Mouse (Mus musculus): ENCODE measurements around the gene Fam163b.

Fam163b gene

DNA sequence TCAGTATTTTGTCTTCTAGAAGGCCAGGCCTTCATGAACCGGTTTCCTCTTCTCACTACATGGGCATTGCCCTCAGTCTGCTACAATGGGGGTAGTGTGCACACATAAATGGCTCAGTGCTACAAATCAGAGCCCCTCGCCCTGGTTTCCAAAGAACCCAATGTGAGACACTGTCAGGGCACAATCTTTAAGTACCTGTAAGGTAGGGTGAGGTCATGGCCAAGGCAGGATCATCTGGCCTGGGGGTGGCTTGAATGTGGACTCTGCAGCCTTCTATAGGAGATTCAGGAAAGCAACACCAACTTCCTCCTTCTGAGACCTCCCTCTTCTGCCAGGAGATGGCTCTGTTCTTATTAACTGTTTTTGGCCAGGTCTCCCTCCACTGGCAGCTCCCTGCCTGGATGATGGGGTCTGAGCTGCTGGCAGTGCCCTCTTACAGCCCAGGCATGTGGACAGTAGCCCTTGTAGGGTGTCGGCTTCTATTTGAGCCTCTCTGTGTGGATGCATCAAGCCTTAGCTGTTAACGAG lies 55.7 kb downstream of the Fam163b start:
- no peak for DNase-seq (ENCODE audit: low spot score)

DNA sequence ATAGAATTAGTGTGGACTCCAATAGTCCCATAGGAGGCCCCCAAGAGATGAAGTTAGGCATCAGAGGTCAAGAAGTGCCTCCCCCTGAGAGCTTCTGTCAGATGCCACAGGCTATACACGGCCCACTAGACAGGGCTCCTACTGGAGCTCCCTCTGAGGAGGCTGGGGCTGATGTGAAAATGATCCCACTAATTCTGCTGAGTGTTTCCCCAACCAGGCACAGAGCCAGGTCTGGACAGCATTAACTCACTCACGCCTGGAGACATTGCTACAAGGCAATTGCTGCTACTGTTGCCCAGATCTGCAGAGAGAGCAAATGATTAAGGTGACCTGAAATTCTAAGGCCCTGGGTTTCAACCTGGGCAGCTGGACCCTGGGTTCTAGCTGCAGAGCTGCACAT lies 56.5 kb downstream of the Fam163b start:
- no peak for DNase-seq (ENCODE audit: low spot score)

DNA sequence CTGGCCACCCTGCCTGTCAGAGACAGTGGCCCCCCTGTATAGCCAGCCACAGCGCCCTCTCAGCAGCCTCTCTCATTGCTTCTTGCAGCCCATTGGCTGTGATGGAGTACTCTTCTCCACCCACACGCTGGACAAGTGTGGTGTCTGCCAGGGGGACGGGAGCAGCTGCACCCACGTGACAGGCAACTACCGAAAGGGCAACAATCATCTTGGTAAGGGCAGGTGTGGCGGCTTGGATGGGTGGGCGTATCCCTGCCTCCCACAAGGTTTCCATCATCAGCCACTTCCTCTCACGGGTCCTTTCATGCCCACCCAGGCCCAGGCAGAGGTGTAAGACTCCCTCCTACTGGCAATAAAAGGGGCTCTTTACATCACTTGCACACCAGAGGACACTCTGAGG lies 57.3 kb downstream of the Fam163b start:
- DNase-seq (ENCODE audit: low spot score): no peak

DNA sequence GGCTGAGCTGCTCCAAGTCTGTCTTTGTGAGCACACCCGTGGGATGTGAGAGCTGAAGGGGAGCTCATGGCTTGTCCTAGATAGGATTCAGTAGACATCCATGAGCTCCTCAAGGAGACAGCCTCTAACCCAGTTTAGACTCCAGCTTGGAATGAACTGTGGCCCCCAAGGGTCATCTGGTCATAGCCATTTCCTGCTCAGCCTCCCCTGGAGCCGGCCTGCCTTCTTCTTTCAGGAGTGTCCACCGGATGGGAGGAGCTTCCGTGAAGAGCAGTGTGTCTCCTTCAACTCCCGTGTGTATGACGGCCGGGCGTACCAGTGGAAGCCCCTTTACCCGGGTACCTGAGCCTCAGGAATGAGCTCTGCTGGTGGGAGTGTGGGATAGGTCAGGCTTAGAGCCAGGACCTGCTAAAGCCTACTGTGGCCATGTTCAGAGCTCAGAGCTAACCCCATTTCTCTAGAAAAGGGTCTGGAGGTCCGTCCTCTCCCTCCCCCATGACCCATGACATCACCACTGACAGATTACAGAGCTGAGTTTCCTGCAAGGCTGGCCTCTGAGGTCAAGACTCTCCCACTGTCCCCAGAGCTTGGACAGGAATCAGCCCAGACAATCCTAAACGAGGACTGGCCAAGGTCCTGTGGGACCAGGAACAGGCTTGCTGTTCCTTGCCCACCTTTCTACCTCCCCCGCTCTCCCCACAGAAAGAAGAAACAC lies 58.4 kb downstream of the Fam163b start:
- no peak for DNase-seq (ENCODE audit: low spot score)

DNA sequence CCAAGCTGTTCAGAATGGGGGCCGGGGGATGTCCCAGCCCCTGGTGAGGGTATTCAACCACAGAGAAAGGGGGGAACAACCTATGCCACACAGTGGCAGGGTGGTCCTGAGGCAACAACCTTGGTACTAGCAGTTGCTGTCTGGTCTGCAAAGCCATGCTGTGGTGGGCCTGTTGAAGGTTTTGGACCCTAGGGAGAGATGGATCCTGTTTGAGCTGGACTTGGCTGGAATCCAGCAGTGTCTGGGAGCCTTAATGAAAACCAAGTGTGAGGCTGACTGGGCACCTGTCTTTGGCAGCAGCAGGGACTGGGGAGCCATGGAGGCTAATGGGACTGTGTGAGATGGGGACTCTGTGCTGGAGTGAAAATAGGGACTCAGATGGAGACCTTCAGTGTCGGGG lies 62.6 kb downstream of the Fam163b start:
- DNase-seq (ENCODE audit: low spot score): peak; percentile 62

DNA sequence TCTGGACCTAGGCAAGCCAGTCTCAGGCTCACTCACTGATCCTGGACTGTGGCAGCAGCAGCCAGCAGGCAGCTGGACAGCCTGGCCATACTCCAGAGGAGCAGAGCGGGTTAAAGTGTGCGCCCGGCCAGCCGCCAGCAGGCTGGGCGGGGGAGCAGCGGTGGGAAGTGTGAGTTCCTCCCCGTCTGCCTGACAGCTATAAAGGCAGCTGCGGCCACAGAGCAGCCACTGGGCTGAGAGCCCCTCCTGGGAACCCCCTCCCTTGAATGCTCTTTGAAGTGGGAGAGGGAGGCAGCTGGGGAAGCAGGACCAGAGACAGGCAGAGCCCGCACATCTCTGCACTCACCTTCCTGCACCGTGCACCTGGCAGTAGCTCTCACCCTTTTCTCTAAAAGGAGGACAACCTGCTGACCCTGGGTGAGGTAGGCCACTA lies 63.1 kb downstream of the Fam163b start, which contains the start of gene Adamtsl2:
Gene Adamtsl2 (plus strand): TSS at position 228 of the 433 bp plus-strand sequence.
- DNase-seq (ENCODE audit: low spot score): peak; percentile 87

DNA sequence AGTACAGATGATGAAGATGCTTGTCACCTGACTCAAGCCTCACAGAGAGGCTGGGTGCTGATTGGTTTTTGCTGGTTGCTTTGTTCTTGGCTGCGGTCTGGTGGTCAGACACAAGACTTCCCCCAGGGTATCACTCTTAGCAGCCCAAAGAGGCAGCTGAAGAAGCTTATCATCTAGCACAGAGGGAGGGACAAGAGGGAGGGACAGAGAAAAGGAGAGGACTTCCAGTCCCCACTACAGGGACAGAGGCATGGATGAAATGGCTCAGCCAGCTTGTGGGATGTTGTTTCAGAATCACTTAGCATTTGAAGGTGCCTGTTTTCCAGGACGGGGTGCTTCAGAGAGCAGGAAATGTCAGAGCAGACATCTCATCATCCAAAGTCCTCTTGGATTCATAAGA lies 64.0 kb downstream of the Fam163b start:
- DNase-seq (ENCODE audit: low spot score): no peak

DNA sequence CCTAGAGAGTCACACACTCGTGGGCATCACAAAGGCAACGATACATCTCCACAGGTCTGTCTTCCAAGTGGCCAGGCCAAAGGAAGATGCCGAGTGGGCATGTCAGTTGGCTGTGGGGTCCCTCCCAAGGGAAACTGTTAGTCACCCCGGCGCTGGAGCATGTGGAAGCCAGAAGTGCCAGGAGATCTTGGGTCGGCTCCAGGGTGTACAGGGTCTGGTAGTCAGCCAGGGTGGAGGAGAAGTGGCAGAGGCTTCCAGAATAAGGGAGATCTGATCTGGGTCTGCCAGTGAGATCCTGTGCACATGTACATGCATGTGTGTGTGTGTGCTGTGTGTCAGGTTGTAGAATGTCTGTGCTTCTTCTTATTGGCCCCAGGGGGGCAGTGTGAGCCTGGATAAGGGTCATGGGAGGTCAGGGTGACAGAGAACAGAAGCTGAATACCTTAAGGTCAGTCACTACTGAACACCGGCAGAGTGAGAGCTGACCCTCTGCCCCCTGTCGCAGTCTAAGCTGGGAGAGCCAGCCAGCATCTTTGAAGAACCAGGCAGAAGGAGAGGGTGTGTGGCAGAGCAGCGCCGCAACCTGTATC lies 64.5 kb downstream of the Fam163b start:
- DNase-seq (ENCODE audit: low spot score): no peak

DNA sequence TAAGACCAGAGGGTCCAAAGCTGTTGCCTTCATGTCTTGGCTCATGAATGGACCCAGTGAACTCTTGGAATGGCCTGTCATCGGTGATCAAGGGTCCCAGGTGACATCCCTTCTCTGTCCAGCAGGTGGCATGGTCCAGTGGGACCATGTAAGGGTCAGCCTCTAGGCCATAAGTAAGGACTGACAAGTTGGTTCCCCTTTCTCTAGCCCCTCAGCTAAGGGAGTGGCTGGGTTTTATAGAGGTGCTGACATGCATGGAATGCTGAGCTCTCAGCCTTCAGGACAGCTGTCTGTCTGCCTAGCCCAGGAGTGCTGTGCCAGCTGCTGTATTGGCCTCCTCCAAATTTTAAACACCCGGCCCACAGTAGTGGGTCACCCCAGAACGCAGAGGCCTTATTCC lies 66.8 kb downstream of the Fam163b start:
- peak; percentile 68 for DNase-seq (ENCODE audit: low spot score)

DNA sequence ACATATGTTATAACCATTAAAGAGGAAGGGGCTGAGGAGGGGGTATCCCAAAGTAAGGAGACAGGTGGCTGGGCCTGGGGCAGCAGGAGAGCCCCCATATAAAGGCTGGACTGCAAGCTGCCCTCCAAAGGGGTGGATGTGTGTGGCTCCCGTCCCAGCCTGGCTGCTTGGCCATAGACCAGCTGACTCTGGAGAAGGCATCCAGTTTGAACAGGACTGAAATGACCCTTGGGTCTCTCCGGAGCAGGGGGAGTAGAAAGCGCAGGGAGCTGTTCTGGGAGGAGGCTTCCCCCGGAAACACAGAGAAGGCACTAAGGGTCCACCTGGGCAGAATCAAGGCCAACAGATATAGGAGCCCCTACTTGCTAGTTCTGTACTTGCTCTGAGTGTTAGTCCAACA lies 67.5 kb downstream of the Fam163b start:
- peak; percentile 63 for DNase-seq (ENCODE audit: low spot score)

DNA sequence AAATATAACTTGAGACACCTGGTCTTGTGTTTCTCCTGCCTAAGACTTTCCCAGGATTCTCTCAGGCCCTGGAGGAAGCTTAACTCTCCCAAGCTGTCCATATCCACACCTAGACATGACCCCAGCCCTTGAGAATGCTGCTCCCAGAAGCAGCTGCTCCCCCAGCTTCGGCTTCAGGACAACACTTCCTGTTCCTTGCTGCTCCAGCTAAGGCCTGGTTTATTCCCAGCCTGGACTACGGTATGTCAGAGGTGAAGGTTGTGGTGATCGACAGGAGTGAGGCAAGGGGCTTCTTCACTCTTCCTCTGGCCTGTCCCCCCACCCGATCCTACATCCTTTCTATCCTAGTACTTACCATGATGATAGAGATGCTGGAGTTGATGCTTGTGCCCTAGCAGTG lies 68.9 kb downstream of the Fam163b start:
- no peak for DNase-seq (ENCODE audit: low spot score)

DNA sequence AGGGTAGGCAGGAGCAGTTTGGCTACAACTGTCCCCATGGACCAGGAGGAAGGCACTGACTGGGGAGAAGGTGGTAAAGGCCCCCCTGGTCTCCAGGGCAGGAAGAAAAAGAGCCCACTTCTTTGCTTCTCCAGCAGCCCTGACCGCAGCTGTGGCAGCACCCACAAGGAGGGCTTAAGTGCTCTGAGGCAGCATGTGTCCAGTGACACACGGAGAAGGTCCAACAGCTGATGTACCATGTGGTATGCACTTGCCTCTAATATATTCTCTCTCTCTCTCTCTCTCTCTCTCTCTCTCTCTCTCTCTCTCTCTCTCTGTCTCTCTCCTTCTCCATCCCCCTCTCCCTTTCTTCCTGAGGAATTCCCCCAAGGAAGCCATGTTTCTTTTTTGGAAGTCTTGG lies 70.3 kb downstream of the Fam163b start, which contains the start of gene Mymk:
Gene Mymk (minus strand): TSS at position 202 of the 400 bp plus-strand sequence.
- no peak for DNase-seq (ENCODE audit: low spot score)

DNA sequence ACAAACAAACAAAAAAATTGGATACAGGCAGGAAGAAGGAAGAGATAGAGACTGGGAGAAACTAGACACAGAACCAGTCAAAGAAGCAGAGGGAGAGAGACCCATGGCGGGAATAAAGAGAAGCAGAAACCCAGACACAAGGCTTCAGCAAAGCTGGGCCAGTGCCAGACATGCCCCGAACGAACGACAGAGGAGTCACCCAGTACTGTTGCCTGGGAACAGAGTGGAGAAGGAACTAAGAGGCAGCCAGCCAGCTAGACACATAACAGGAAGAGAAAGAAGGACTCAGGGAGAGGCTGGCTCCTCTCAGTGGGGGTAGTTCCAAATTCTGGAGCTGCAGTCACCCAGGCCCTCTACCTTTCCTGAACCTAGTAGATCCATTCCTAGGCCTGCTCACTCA lies 71.2 kb downstream of the Fam163b start:
- peak; percentile 82 for DNase-seq (ENCODE audit: low spot score)

DNA sequence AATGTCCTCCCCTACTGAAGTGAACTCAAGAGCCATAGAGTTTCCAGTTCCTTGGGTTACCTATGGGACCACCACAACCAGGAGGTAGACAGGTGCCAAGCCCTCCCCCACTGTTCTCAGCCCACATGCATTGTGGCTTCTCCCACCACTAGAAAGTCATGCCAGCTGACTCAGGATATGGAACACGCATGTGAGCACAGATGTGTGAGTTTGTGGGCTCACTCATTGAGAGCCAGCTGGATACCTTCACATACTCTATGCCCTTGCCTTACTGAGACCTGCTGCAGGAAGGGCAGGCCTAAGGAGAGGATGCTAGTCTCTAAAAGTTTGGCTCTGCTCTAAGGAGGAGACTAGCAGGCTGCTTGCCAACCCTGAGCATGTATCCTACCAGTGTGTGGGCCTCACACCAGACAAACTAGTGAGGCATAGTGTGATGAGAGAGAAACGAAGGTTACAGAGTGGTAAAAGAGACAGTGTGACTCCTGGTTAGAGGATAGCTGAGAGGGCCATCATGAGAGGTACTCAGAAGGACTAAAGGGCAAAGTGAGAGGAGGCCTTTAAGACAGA lies 72.0 kb downstream of the Fam163b start:
- DNase-seq (ENCODE audit: low spot score): no peak

DNA sequence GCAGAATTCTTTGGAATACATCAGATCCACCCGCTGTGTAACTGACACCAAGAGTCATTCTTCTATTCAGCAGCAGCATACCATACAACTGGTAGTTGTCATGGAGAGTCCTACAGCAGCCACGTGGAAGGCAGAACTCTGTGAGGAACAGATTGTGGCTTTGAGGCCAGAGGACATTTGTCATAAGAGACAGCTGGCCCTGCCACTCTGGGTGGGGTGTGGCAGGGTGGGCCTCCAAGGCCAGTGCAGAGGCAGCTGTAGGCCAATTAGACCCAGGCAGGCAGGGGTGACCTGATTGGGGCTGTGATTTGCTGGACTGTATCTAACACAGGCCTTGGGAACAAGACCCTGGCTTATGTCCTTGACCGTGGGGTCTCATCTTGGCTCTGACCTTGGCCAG lies 72.6 kb downstream of the Fam163b start:
- DNase-seq (ENCODE audit: low spot score): no peak

DNA sequence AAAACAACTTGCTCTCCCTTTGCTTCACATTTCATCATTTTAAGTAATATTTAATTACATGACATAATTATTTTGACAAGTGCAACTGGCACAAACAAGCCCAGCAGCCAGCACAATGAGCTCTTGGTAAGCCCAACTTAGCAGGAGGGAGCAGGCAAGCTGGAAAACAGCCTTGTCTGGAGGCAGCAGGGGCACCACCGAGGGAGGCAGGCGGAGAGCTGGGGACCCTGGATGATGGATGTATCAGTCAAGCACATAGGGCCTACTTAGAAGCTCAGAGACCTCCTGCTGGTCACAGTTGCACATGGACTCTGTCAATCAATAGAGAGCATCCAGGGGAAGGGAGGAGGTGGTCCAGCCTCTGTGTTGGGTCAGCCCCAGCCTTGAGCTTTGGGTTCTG lies 74.3 kb downstream of the Fam163b start:
- DNase-seq (ENCODE audit: low spot score): no peak

DNA sequence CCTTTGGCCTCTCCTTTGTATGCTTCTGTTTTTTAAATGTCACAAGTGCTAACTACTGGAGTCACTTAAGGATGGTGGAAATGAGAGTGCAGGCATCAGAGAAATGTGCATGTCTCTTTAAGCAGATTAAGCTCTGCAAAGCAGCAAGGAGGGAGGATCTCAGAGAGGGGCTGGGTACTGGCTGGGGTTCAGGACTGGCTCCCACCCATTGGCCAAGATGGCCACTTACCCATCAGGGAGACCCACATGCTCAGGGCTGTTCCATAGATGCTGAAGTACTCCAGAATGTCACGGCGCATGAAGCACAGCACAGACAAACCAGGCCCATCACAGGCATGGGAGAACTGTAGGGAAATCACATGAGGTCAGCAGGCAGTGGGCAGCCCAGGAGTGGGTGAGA lies 75.2 kb downstream of the Fam163b start:
- no peak for DNase-seq (ENCODE audit: low spot score)
